Mouse (Mus musculus) limb, embryonic 15.5 days (tissue): ENCODE measurements around the gene Cdpf1. TPM values are rescaled to one million over a fixed set of nuclear protein-coding genes. Genes with fewer than 3 reads are reported as not detected.

Experiments used
- ATAC-seq: fragments of 200-750 bp; cut with Nextera tagmentation; 2 replicates; pipeline ENCODE4 v1.8.0; 2017; ENCODE audit warnings: low read depth, moderate TSS enrichment; ENCODE audit not compliant: insufficient number of reproducible peaks, low FRiP score, low TSS enrichment
- H3K27ac ChIP-seq: fragments of 300-500 bp; sonication (generic); 2 replicates; pipeline ENCODE4 v1.5.1; 2015; ENCODE audit warnings: moderate library complexity, mild to moderate bottlenecking, inconsistent platforms
- H3K27me3 ChIP-seq: fragments of 300-500 bp; sonication (generic); 2 replicates; pipeline ENCODE4 v1.6.1; 2015; ENCODE audit warnings: inconsistent platforms
- H3K36me3 ChIP-seq: fragments of 300-500 bp; sonication (generic); 2 replicates; pipeline ENCODE4 v1.6.1; 2015; ENCODE audit warnings: inconsistent platforms
- H3K4me1 ChIP-seq: fragments of 300-500 bp; sonication (generic); 2 replicates; pipeline ENCODE4 v1.6.1; 2015; ENCODE audit warnings: inconsistent platforms
- H3K4me2 ChIP-seq: fragments of 300-500 bp; sonication (generic); 2 replicates; pipeline ENCODE4 v1.6.1; 2015; ENCODE audit warnings: mild to moderate bottlenecking, inconsistent platforms
- H3K4me3 ChIP-seq: fragments of 300-500 bp; sonication (generic); 2 replicates; pipeline ENCODE4 v1.5.1; 2015; ENCODE audit warnings: mild to moderate bottlenecking, inconsistent platforms
- H3K9ac ChIP-seq: fragments of 300-500 bp; sonication (generic); 2 replicates; pipeline ENCODE4 v1.6.1; 2015; ENCODE audit warnings: inconsistent platforms
- H3K9me3 ChIP-seq: fragments of 300-500 bp; sonication (generic); 2 replicates; pipeline ENCODE4 v1.6.1; 2016; ENCODE audit warnings: inconsistent platforms
- WGBS: fragments of 180-500 bp; shearing (Covaris S2); methylation state at CpG from one replicate; pipeline ENCODE4 v1.1.7; 2015; 5-methylcytosine and 5-hydroxymethylcytosine counted together
- polyA plus RNA-seq: library from polyadenylated mRNA; unstranded; fragments of >200 nt; fragmentation: Nextera tagmentation; extraction: Ambion mirVana; gene quantifications from 2 replicates; pipeline ENCODE4 v1.2.1, GENCODE M21; 2015

Cdpf1 gene
- polyA plus RNA-seq, 1 experiment from 2014 or later = 32.0 TPM

- Histone ChIP-seq H3K9ac (no peak overlapping the region), H3K4me1 (no peaks in the 10 kb centered on the region), H3K4me3 (no peak overlapping the region), H3K36me3 (no peaks in the 10 kb centered on the region), H3K27ac (no peak overlapping the region), H3K27me3 (no peaks in the 10 kb centered on the region), H3K9me3 (no peaks in the 10 kb centered on the region), H3K4me2 (no peak overlapping the region)
- WGBS = 72% methylated on average over 5 of the region's 5 CpGs
- no peak for ATAC-seq
Observed at GRCm38 (mm10) chr15:85776771-85777170, 34.7 kb downstream of the Cdpf1 start.

GRCm38 (mm10) chr15:85776241-85776640 lies 35.3 kb downstream of the Cdpf1 start:
- 76% methylated on average over 2 of the region's 2 CpGs for WGBS
- no peaks in the 10 kb centered on the region for H3K4me1 ChIP-seq
- ATAC-seq = no peak
- H3K36me3 ChIP-seq = no peaks in the 10 kb centered on the region
- no peak overlapping the region for H3K4me2 ChIP-seq
- no peaks in the 10 kb centered on the region for H3K9me3 ChIP-seq
- no peak overlapping the region for H3K4me3 ChIP-seq
- no peaks in the 10 kb centered on the region for H3K27me3 ChIP-seq
- H3K9ac ChIP-seq = no peak overlapping the region
- no peak overlapping the region for H3K27ac ChIP-seq

GRCm38 (mm10) chr15:85775001-85775400 lies 36.5 kb downstream of the Cdpf1 start:
- H3K4me1 ChIP-seq = no peaks in the 10 kb centered on the region
- no peaks in the 10 kb centered on the region for H3K36me3 ChIP-seq
- no peak overlapping the region for H3K4me2 ChIP-seq
- 79% methylated on average over 7 of the region's 7 CpGs for WGBS
- H3K27ac ChIP-seq = no peak overlapping the region
- ATAC-seq = no peak
- H3K9ac ChIP-seq = no peak overlapping the region
- H3K4me3 ChIP-seq = no peak overlapping the region
- H3K9me3 ChIP-seq = no peaks in the 10 kb centered on the region
- H3K27me3 ChIP-seq = no peaks in the 10 kb centered on the region

DNA sequence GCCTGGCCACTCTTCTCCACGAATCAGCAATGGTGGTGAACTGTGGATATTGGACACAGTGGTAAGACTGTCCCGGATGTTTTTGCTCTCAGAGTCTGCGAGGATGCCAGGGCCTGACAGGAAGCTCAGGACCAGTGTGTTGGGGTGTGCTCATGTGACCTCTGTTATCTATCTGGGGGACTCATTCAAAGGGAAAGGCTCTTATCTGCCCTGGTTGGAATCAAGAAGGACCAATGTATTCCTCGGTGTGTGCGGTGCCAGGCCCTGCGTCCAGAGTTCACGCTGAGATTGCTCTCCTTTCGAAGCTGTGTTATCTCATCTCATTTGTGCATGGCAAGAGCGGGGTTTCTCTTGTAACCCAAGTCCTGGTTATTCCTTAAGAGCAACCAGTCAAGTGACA lies 37.1 kb downstream of the Cdpf1 start:
- Histone ChIP-seq H3K4me2 (no peak overlapping the region), H3K9me3 (no peaks in the 10 kb centered on the region), H3K27ac (no peak overlapping the region), H3K4me3 (no peak overlapping the region), H3K27me3 (no peaks in the 10 kb centered on the region), H3K9ac (no peak overlapping the region), H3K4me1 (no peaks in the 10 kb centered on the region), H3K36me3 (no peaks in the 10 kb centered on the region)
- no peak for ATAC-seq
- 84% methylated on average over 9 of the region's 9 CpGs for WGBS

DNA sequence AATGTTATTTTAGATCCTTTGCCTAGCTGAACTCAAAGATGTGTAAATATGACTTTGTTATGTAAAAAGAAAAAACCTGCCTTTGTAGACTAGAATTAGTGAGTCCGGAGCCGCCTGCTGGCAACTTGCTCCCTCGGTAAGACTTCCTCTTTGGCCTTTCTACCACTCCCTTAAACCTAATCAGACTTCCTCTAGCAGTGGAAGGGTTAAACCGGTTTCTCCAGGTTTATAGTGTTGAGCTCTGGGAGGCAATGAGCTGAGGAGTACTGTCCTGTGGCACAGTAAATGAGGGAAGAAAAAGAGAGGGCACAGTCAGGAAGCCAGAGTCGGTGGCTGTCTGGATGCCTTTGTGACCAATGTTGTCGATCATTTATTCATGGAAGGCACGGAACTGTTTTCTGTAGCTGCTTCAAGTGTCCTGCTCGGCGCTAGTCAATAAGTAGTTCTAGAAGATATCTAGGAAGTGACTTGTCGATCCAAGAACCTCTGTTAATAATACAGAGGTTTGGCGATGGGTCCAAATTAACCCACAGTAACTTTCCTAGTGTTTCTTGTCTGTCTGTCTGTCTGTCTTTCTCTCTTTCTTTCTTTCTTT lies 39.3 kb downstream of the Cdpf1 start:
- Histone ChIP-seq H3K4me1 (no peaks in the 10 kb centered on the region), H3K4me3 (no peak overlapping the region), H3K27me3 (no peaks in the 10 kb centered on the region), H3K9me3 (no peaks in the 10 kb centered on the region), H3K27ac (no peak overlapping the region), H3K36me3 (no peaks in the 10 kb centered on the region), H3K9ac (no peak overlapping the region), H3K4me2 (no peak overlapping the region)
- 66% methylated on average over 11 of the region's 11 CpGs for WGBS
- no peak for ATAC-seq

GRCm38 (mm10) chr15:85771306-85772121 lies 40.0 kb downstream of the Cdpf1 start:
- Histone ChIP-seq H3K9me3 (no peaks in the 10 kb centered on the region), H3K27me3 (no peaks in the 10 kb centered on the region), H3K4me2 (no peak overlapping the region), H3K4me1 (no peaks in the 10 kb centered on the region), H3K36me3 (no peaks in the 10 kb centered on the region), H3K9ac (no peak overlapping the region), H3K27ac (no peak overlapping the region), H3K4me3 (no peak overlapping the region)
- no peak for ATAC-seq
- 84% methylated on average over 17 of the region's 17 CpGs for WGBS

GRCm38 (mm10) chr15:85768991-85769390 lies 42.5 kb downstream of the Cdpf1 start:
- Histone ChIP-seq H3K4me3 (no peak overlapping the region), H3K27me3 (no peaks in the 10 kb centered on the region), H3K9me3 (no peaks in the 10 kb centered on the region), H3K36me3 (no peaks in the 10 kb centered on the region), H3K9ac (no peak overlapping the region), H3K4me1 (no peaks in the 10 kb centered on the region), H3K4me2 (no peak overlapping the region), H3K27ac (no peak overlapping the region)
- ATAC-seq = no peak
- 93% methylated on average over 8 of the region's 8 CpGs for WGBS

- Histone ChIP-seq H3K9me3 (no peaks in the 10 kb centered on the region), H3K36me3 (no peaks in the 10 kb centered on the region), H3K4me3 (no peak overlapping the region), H3K9ac (no peak overlapping the region), H3K4me2 (no peak overlapping the region), H3K27ac (no peak overlapping the region), H3K4me1 (no peaks in the 10 kb centered on the region), H3K27me3 (no peaks in the 10 kb centered on the region)
- ATAC-seq = no peak
- WGBS = 84% methylated on average over 5 of the region's 5 CpGs
Observed at GRCm38 (mm10) chr15:85766677-85767076, 44.8 kb downstream of the Cdpf1 start.

DNA sequence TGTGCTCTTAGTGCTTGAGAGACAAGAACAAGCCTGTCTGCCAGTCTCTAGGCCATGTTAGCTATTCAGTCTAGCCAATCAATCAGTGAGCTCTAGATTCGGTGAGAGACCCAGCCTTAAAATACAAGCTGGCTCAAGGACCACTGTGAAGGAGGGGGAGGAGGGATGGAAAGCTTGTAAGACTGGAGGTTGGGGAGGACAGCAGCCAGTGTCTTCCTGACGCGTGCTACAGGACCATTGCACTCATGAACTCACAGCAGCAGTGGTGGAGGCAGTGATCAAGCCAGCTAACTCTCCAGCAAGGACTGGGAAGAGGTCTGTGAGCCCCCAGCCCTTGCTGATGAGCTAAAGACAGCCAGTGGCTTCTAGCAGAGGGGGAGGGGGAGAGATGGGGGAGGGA lies 46.5 kb downstream of the Cdpf1 start:
- Histone ChIP-seq H3K9ac (no peak overlapping the region), H3K4me2 (no peak overlapping the region), H3K9me3 (no peaks in the 10 kb centered on the region), H3K36me3 (no peaks in the 10 kb centered on the region), H3K4me1 (no peaks in the 10 kb centered on the region), H3K4me3 (no peak overlapping the region), H3K27ac (no peak overlapping the region), H3K27me3 (no peaks in the 10 kb centered on the region)
- no peak for ATAC-seq
- WGBS = 44% methylated on average over 3 of the region's 3 CpGs

DNA sequence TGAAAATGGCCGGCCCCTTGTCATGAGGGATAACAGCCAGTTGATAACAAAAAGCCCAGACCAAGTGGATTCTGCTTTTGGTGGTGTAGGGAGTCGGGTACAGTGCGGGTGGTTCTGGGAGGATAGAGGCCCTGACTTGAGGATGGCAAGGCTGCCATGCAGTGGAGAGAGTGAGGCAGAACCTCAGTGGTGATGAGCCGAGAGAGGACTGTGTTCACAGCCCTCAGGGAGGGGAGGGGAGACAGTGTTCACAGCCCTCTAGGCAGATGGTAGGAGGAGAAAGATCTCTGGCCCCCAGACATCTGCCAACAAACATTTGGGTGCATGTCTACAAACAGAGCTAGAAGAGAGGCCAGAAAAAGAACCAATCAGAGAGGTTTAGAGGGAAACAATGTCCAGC lies 48.7 kb downstream of the Cdpf1 start:
- no peaks in the 10 kb centered on the region for H3K4me1 ChIP-seq
- H3K4me3 ChIP-seq = no peak overlapping the region
- no peak overlapping the region for H3K27ac ChIP-seq
- no peak overlapping the region for H3K4me2 ChIP-seq
- H3K27me3 ChIP-seq = no peaks in the 10 kb centered on the region
- H3K9me3 ChIP-seq = peaks cover 2% of the 10 kb centered on the region; the same call in 1 of the 2 replicates
- ATAC-seq = no peak
- H3K9ac ChIP-seq = no peak overlapping the region
- WGBS = 72% methylated on average over 4 of the region's 4 CpGs
- no peaks in the 10 kb centered on the region for H3K36me3 ChIP-seq

DNA sequence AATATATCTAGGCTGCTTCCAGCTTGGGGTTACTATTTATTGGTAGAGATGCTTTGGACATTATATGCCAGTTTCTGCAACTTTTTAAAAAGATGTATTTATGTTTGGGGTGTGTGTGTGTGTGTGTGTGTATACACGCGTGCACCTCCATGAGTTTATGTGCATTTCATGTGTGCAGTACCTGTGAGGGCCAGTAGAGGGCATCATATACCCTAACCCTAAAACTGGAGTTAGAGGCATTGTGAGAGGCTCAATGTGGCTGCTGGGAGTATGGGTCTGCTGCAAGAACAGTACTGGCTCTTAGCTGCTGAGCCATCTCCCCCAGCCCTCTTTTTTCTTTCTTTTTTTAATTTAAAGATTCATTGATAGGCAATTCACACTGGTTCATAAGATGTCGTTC lies 53.7 kb downstream of the Cdpf1 start:
- Histone ChIP-seq H3K27ac (no peak overlapping the region), H3K4me3 (no peak overlapping the region), H3K36me3 (no peaks in the 10 kb centered on the region), H3K9ac (no peak overlapping the region), H3K4me2 (no peak overlapping the region), H3K9me3 (peaks cover 5% of the 10 kb centered on the region; the same call in 1 of the 2 replicates), H3K27me3 (no peaks in the 10 kb centered on the region), H3K4me1 (no peaks in the 10 kb centered on the region)
- WGBS = 95% methylated on average over 3 of the region's 3 CpGs
- ATAC-seq = no peak
